Mouse (Mus musculus) layer of hippocampus, adult 8-10 months (tissue): Measurements from ENCODE around the gene Pyy. TPM values are rescaled to one million over a fixed set of nuclear protein-coding genes. Genes with fewer than 3 reads are reported as not detected.

Experiments used
- DNase-seq, 2 experiments: peaks; one replicate each; pipeline ENCODE4 v3.0.0; 2022; ENCODE audit warnings: low spot score in 2 of 2
- total RNA-seq, 4 experiments: library from RNA; stranded (reverse); gene quantifications; 2 replicates each; pipeline ENCODE4 v1.2.4; 2022

The Pyy gene
- total RNA-seq, 4 experiments from 2014 or later = not detected

DNA sequence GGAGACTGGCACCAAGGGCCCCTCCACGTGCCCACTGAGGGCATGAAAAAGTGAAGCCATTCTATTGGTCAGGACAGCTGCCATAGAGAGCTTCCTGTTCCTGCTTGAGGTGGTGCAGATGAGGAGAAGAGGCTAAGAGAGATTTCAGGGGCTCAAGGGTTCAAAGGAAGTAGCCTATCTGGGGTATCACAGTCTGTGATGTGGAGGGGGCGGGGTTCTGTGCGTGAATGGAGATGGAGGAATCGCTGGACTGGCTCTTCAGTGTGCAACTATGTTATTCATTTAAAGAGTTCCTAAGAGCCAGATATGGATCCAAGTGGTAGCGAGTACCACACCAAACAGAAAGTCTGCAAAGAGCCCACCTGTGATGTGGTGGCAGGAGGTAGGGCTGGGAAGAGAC is 11.2 kb downstream of the Pyy start:
- DNase-seq = no peak

DNA sequence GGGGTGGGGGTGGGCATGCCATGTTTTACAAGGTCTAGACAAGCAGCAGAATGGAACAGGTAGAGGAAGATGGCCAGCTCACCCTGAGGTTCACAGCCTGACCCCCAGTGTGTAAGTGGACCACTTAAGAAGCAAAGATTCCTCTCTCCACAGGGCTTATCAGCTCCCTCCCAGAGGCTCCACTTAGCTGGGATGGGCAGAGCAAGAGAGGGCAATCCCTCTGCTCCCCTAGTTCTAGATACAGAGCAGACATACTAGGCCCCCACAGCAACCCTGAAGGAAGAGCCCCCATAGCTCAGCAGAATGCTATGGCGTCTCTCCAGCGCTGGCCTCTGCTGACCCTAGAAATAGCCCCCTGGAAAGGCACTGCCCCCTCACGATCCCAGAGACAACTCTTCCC is 12.0 kb downstream of the Pyy start:
- no peak for DNase-seq

DNA sequence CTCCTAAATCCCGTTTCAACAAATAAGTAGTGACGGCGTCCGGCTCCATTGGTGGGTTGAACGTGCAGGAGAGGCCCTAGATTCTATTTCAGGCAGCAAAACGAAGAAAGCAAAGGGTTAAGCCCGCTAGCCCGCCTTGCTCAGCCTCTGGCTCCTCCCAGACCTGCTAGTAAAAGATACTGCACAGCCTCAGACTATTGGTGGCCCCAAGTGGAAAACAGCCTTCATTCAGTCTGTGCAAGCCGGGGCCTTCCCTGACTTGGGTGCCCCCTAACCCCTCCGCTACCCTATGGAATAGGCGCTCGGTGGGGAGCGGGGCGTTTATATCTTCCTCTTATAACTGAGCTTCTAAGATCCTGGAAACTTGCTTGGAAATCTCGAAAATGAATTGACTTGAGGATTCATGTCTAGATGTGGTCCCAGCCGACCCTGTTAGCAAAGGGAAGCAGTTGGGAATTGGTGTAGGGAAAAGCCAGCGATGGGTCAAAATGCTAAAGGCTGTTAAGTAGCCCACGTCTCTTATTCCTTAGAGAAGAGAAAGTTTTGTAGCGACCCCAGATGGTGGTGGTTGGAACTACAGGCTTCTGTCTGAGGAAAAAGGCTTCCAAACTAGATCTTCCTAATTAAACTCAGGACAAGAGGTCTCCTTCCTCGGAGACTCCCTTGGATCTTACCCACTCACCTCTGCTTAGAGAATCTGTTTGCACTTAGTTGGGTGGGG is 18.4 kb downstream of the Pyy start:
- peak; percentile 56 to 67 for DNase-seq

DNA sequence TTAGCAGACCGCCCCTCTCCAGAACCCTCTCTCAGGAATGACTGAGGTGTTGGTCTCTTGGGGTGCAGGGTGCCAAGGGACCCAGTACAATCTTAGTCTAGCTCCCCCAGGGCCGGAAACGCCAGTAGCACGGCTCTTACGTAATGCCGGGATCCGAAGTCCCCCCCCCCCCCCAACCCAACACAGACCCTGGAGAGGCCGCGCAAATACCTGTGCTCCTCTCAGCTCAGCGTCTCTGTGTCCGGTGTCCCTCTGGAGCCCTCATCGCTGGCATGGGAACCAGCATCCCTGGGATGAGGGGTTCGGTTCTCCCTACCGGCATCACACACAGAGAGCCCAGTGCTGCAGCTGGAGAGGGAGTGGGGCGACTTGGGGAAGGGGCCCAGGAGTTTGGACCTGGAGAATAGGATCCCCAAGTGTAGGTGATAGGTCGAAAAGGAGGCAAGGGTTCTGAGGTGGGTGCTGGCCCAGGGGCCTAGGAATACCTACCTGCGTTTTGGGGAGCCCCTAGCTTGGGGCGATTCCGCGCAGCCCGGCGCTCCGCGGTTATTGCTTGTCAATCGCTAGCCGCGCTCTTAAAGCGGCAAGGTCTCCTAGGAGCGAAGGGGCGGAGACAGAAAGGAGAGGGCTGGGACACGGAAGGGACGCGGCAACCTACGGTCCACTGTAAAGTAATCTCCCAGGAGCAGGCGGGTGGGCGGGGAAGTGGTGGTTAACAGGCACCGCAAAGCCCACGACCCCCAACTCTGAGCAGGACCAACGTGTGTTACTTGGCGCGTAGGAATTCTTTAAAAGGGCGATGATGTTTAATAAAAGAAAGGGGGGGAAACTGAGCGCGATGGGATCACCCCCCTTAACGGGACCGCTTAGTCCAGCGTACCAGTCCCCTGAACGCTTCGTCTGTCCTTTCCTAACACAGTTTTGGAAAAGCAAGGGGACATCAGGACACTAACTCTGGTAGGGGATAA is 19.4 kb downstream of the Pyy start, which contains the start of gene Mpp2:
Gene Mpp2 (minus strand): TSS at position 585 of the 968 bp plus-strand sequence.
- DNase-seq = peak; percentile 60 to 78

DNA sequence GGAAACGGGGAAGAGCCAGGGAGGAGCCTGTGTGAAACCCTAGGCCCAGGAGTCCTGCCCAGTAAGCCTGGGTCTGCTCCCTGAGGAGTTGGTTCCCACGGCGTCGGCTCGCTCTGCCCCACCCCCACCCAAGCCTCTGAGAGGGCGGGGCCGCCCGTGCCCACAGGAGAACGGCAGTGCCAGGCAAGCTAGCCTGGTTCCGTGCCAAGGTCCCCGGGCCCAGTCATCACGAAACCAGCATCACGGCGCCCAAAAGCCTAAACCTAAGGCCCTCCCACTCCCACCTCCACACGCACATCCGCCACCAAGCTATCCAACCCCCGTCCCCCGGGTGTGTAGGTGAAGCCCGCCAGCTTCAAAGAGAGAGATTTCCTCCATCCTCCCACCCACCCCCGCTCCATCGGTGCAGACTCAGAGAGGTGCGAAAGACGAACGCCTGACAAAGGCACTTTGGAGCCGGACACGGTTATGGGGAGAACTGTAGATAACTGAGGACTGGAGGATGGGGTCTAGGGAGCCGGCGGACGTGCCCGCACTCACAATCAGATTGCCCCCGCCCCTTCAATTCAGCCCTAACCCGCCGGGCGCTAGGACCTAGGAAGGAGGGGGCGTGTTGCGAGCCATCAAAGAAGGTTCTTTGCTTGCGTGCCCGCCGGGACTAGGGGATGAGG is 20.4 kb downstream of the Pyy start:
- DNase-seq = peak; percentile 84 to 86

DNA sequence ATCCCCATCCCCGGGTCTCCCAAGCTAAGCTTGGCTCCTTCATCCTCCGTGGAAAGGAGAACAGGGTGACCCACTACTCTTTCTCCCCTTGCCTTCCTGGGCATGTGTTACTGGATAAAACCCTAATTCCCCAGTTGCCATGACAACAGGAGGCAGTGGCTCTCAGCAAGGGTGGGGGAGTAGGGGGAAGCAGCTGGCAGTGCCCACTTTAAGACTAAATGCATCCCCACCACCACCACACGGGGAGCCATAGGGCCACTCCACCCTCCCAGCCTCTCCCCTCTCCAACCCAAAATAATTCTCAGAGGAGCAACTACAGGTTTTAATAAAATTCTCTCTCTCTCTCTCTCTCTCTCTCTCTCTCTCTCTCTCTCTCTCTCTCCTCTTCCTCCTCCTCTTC is 21.3 kb downstream of the Pyy start:
- peak; percentile 68 to 76 for DNase-seq

DNA sequence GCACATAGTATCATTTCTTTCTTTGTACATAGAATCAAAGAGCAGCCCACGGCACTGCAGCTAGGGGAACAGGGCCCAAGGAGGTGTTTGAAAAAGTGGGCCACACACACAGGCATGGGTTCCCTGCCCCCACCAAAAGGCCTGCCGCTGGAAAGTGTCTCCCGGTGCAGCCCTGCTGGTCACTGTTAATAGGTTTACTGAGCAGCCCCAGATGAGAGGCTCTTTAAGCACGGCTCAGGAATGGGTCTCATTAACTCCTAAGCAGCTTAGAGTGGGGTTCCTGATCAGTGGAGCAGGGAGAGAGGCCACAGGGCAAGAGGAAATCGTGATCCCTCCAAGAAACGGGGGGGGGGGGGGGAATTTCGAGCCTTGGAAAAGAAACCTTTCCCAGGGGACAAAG is 23.5 kb downstream of the Pyy start:
- no peak for DNase-seq

DNA sequence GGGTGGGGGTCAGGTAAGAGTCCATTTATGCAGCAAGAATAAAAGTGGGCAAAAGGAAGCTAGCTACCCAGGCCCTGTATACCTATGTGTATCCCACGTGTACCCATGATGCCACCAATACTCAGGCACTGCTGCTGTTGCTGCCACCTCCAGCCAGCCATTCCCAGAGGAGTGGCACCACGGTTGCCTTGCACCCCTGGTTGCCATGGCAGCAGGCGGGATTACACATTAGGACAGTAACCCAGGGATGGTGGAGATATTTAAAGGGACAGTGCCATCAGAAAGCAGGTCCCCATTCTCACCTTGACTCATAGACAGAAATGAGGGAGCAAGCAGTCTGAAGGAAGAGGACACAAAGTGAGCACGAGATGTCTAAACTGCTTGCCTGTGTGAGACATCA is 24.4 kb downstream of the Pyy start:
- DNase-seq = peak in 1 of 2 experiments; percentile 26

DNA sequence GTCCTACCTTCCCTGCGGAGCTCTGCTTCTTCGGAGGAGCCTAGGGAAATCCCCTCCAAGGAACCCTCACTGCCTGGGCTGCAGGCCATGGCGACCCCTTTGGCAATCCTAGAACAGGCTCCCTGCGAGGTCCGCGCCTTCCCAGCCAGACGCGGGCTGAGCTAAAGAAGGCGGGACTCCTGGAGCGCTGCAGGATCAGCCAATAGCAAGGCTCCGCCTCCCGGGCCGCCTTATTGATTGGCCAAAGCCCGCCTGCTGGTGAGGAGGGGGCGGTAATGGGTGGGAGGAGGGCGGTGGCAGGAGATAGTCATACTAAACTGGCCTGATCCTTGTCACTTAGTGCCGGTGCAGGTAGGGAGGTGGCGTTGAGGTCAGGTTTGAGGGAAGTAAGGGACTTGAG is 25.3 kb downstream of the Pyy start:
- peak; percentile 78 to 80 for DNase-seq

DNA sequence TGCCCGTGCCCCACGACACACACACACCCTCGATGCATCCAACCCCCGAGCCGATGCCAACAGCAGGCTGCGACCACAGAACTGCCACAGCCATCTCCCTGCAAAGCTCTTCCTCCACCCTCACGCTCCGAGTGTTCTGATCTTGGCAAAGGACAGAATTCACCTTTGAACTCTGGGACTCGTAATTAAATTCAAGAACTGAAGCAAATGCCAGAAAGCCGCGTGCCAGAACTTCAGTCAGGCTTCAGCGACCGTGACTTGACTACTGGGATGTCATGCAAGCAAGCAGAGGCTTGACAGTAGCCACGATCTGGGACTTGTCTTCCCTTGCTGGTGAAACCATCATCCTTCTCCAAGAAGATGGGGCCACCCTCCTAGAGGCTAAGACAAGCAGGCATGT is 33.9 kb downstream of the Pyy start:
- DNase-seq = no peak

DNA sequence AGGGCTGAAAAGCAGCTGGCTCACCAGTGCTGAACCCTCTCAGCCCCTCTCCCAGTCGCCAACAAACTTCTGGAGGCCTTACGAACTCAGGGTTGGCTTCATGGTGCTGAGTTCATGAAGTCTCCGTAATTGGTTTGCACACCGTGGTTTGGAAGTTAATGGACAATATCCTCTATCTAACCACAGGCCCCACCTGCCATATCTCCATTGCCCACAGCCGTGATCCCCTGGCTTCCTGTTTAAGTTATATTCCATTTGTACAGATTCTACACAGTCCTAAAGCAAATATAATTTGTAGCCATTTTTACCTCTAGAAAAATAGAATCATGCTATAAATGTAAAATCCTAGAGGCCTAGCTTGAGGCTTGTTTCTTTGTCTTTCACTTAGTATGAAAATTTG is 34.9 kb downstream of the Pyy start:
- DNase-seq = no peak

DNA sequence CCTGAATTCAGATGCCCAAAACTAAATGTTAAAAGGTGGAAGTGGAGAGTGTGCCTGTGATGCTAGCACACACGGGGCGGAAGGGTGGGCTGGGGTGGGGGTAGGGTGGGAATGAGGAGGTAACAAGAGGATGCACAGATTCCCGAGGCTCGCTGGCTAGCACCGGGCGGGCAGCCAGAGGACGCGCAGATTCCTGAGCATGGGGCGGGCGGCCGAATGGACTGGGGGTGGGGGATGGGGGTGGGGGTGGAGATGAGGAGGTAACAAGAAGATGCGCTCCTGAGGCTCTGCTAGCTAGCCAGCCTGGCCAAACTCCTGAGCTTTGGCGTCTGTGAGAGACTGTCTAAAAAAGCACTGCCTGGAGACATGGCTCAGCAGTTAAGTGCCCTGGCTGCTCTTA is 37.2 kb downstream of the Pyy start:
- no peak for DNase-seq

DNA sequence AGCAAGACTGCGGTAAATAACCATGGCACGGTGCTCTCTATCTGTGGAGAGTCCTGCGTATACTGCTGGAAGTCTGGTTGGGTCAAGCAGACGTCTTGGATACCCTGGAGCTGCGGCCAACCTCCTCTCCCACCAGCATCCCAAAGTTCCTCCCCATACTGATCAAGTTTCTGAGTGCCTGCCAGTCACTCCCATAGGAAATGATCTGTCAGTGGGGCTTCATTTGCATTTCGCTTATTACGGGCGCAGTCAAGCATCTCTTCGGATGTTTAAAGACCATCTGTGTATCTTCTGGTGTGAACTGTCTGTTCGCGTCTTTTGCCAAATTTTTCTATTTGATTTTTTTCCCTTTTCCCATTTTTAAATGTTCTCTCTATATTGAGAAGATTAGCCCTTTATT is 38.0 kb downstream of the Pyy start:
- peak in 1 of 2 experiments; percentile 53 for DNase-seq

DNA sequence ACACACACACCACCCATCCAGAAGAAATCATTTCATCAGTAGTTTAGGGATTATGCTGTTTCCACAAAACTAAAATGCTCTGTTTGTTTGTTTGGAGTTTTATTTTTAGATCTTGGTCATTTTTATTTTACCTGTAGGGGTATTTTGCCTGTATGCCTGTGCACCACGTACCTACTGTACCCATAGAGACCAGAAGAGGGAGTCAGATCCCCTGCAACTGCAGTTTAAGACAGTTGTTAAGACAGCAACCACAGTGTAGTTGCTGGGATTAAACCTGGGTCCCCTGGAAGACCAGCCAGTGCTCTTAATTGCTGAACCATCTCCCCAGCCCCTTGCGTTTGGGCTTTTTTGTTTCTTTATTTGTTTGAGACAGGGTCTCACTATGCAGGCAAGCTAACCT is 38.7 kb downstream of the Pyy start:
- no peak for DNase-seq

DNA sequence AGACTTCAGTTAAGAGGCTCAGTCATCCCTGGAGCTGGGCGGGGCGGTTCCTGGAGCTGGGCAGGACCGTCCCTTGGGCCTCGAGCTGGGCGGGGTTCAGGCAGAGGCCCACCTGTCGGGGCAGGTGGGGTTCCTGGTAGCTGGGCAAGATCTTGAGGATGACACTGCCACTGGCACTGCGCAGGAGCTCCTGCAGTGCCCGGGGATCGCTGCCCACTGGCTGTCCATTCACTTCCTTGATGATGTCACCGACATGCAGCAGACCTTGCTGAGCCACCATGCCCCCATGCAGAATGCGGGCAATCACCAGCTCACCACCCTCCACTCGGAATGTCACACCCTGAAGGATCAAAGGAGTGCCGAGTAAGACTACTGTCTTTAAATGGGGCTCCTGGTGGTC is 44.6 kb downstream of the Pyy start:
- no peak for DNase-seq

DNA sequence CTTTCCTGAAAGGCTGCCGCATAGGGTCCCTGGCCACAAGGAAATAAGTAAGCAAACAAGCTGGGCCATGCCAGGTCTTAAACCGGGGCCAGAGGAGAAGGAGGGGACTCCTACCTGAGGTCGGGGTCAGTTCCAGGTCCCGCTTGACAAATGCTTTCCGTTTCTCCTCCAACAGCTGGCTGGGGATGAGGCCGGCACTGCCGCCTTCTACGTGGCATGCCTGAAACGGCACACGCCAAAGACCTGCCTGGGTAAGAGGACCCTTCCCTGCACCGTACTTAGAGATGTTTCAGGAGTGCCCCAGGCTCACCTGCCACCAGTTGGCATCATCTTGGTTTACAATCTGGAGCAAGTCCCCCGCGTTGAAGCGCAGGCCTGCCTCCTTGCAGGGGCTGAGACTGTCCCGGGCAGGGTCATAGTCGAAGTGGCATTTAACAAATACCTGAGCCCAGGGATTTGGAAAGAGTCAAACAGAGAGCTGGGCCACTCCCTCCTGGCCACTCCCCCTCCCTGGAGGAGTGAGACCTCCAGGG is 45.6 kb downstream of the Pyy start:
- no peak for DNase-seq

DNA sequence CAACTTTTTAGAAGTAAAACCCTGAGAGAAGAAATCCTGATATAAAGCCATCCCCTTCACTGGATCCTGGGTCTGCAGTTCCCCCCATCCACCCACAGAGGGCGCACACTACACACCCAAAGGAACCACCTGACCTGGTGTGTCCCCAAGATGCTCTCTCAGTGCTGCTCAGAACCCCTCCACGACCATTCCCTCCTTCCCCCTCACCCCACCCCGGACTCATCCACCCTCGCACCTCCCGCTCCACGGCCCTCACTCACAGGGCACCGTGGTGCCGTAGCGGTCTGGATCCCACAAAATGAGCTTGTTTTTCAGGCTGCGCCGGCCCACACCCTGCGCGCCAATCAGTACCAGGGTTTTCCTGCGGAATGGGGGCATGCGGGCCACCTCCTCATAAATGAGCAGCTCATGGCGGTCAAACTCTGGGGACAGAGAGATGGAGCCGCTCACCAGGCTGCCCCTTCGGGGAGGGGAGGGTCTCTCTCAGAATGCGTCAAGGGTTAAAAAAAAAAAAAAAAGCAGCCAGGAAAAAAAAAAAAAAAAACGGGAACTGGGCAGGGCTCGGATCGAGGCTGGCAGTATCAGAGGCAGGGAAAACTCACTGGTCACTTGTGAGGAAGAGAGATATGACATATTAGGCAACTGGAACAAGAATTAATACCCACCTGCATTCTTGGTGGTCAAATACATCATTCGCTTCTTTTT is 46.2 kb downstream of the Pyy start:
- DNase-seq = peak; percentile 70 to 82
